Mouse (Mus musculus): ENCODE data around the gene Slc35a5. TPM values are rescaled to one million over a fixed set of nuclear protein-coding genes. Genes with fewer than 3 reads are reported as not detected.

Gene Slc35a5
- polyA plus RNA-seq, 1 experiment from 2014 or later: 38.3 TPM

DNA sequence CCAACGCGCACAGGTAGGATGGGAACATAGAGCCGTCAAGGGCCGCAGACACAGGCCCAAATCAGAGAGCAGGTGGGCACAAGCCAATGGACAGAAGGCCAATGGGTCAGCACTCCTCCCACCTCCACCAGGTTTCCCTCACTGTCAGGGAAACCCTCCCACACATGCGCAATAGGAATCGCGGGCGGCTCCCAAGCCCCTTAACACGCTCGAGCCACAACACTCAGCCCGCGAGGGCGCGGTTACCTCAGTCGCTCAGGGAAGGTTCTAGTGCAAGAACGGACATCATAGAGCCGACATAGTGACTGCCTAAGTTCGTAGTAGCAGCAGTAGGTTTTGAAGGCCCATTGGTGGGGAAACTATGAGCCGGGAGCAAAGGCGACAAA lies 377 bp downstream of the Slc35a5 start:
- H3K36me3 ChIP-seq (ENCODE audit: control insufficient read depth, insufficient read depth, low read length): no peaks in the 10 kb centered on the region; the same call in 1 of the 2 replicates
- peak overlapping the region; percentile 78 for H3K4me3 ChIP-seq (ENCODE audit: low read length)
- H3K9ac ChIP-seq (ENCODE audit: low read depth, low read length): peak overlapping the region; percentile 66
- H3K27ac ChIP-seq (ENCODE audit: low read depth, low read length): peak overlapping the region; percentile 92
- ATAC-seq: peak; percentile 82
- no peaks in the 10 kb centered on the region for H3K9me3 ChIP-seq (ENCODE audit: control insufficient read depth, low read length)
- H3K4me1 ChIP-seq (ENCODE audit: control insufficient read depth, insufficient read depth, low read depth, low read length): peaks cover 18% of the 10 kb centered on the region
- under 1% methylated on average over 20 of the region's 20 CpGs for WGBS
- H3K27me3 ChIP-seq (replicated peaks; ENCODE audit: control insufficient read depth, insufficient read depth, low read length): no peaks in the 10 kb centered on the region
- peak overlapping the region; percentile 83 for H3K4me2 ChIP-seq (ENCODE audit: low read length)

DNA sequence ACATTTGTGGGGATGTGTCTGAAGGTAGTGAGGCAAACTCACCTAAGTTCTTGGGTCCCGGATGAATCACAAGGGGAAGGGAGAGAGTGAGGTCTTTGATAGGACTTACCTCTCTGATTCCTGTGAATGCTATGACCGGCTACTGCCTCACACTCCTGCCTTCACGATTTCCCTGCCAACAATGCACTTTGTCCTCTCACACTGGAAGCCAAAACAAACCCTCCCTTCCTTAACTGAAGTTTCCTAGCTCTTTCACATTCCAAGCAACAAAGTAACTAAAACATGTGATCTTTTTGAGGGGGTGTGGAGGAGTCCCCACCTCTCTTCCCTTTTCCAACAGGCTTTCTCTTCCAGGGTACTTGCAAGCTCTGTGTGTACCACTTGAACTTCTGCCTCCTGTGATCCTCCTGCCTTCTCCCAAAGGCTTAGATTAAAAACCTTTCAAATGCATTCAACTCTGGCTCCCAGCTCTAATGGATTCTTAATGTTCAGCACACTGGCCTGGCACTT lies 3.7 kb downstream of the Slc35a5 start:
- Histone ChIP-seq H3K9ac (ENCODE audit: low read depth, low read length) (no peak overlapping the region), H3K27me3 (replicated peaks; ENCODE audit: control insufficient read depth, insufficient read depth, low read length) (no peaks in the 10 kb centered on the region), H3K4me3 (ENCODE audit: low read length) (no peak overlapping the region), H3K4me2 (ENCODE audit: low read length) (no peak overlapping the region), H3K4me1 (ENCODE audit: control insufficient read depth, insufficient read depth, low read depth, low read length) (peaks cover 12% of the 10 kb centered on the region), H3K9me3 (ENCODE audit: control insufficient read depth, low read length) (no peaks in the 10 kb centered on the region), H3K36me3 (ENCODE audit: control insufficient read depth, insufficient read depth, low read length) (peaks cover 8% of the 10 kb centered on the region), H3K27ac (ENCODE audit: low read depth, low read length) (no peak overlapping the region)
- ATAC-seq: no peak
- 93% methylated on average over 3 of the region's 3 CpGs for whole genome bisulfite sequencing

DNA sequence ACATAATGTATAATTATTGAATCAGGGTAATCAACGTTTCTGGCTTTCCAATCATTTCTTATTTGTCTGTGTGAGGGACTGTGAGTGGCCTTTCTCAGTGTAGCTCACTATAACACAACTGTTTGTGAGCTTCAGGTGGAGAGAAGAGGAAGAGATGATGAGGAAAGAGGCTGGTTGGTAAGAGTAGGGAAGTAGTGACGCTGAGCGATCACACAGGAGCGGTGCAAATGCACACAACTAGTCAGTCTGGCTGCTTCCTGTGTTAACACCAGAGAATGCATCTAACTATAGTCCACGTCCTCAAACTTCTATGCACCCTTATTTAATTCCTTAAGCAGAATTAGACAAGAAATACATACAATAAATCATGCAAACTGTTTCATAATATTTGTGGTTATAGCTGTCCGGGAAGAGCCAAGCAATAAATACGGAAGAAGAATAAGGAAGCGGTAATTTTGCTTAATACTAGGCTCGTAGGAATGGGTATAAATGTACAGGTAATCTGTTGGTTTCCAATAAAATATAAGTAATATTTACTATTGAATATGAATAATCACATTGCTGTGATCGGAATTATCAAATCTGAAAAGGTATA lies 9.9 kb downstream of the Slc35a5 start:
- peaks cover 42% of the 10 kb centered on the region for H3K36me3 ChIP-seq (ENCODE audit: control insufficient read depth, insufficient read depth, low read length)
- WGBS: 92% methylated on average over 10 of the region's 10 CpGs

GRCm38 (mm10) chr16:45145119-45145518 lies 13.4 kb downstream of the Slc35a5 start:
- peaks cover 60% of the 10 kb centered on the region for H3K36me3 ChIP-seq (ENCODE audit: control insufficient read depth, insufficient read depth, low read length)
- 96% methylated on average over 6 of the region's 6 CpGs for WGBS
- H3K27me3 ChIP-seq (replicated peaks; ENCODE audit: control insufficient read depth, insufficient read depth, low read length): no peaks in the 10 kb centered on the region
- H3K4me3 ChIP-seq (ENCODE audit: low read length): no peak overlapping the region
- H3K4me2 ChIP-seq (ENCODE audit: low read length): no peak overlapping the region
- H3K4me1 ChIP-seq (ENCODE audit: control insufficient read depth, insufficient read depth, low read depth, low read length): no peaks in the 10 kb centered on the region
- no peak overlapping the region for H3K27ac ChIP-seq (ENCODE audit: low read depth, low read length)
- no peak for ATAC-seq
- H3K9ac ChIP-seq (ENCODE audit: low read depth, low read length): no peak overlapping the region
- no peaks in the 10 kb centered on the region for H3K9me3 ChIP-seq (ENCODE audit: control insufficient read depth, low read length)

More for the DNA sequence above, 9.9 kb downstream of the Slc35a5 start:
- Histone ChIP-seq H3K9ac (ENCODE audit: low read depth, low read length) (no peak overlapping the region), H3K9me3 (ENCODE audit: control insufficient read depth, low read length) (no peaks in the 10 kb centered on the region), H3K4me2 (ENCODE audit: low read length) (no peak overlapping the region), H3K4me3 (ENCODE audit: low read length) (no peak overlapping the region), H3K27ac (ENCODE audit: low read depth, low read length) (no peak overlapping the region), H3K4me1 (ENCODE audit: control insufficient read depth, insufficient read depth, low read depth, low read length) (no peaks in the 10 kb centered on the region), H3K27me3 (replicated peaks; ENCODE audit: control insufficient read depth, insufficient read depth, low read length) (no peaks in the 10 kb centered on the region)
- no peak for ATAC-seq

- ATAC-seq: no peak
- 93% methylated on average over 5 of the region's 5 CpGs for WGBS
- Histone ChIP-seq H3K9ac (ENCODE audit: low read depth, low read length) (no peak overlapping the region), H3K27ac (ENCODE audit: low read depth, low read length) (no peak overlapping the region), H3K36me3 (ENCODE audit: control insufficient read depth, insufficient read depth, low read length) (peaks cover 64% of the 10 kb centered on the region), H3K4me2 (ENCODE audit: low read length) (no peak overlapping the region), H3K4me1 (ENCODE audit: control insufficient read depth, insufficient read depth, low read depth, low read length) (no peaks in the 10 kb centered on the region), H3K27me3 (replicated peaks; ENCODE audit: control insufficient read depth, insufficient read depth, low read length) (no peaks in the 10 kb centered on the region), H3K9me3 (ENCODE audit: control insufficient read depth, low read length) (0 out of 2 replicates have a peak, but pooled peaks cover 3% of the 10 kb centered on the region), H3K4me3 (ENCODE audit: low read length) (no peak overlapping the region)
These were observed 15.9 kb downstream of the Slc35a5 start for GRCm38 (mm10) chr16:45142565-45142964.

- Histone ChIP-seq H3K27me3 (replicated peaks; ENCODE audit: control insufficient read depth, insufficient read depth, low read length) (no peaks in the 10 kb centered on the region), H3K4me3 (ENCODE audit: low read length) (no peak overlapping the region), H3K36me3 (ENCODE audit: control insufficient read depth, insufficient read depth, low read length) (peaks cover 64% of the 10 kb centered on the region), H3K4me2 (ENCODE audit: low read length) (no peak overlapping the region), H3K27ac (ENCODE audit: low read depth, low read length) (no peak overlapping the region), H3K9ac (ENCODE audit: low read depth, low read length) (no peak overlapping the region), H3K4me1 (ENCODE audit: control insufficient read depth, insufficient read depth, low read depth, low read length) (no peaks in the 10 kb centered on the region), H3K9me3 (ENCODE audit: control insufficient read depth, low read length) (0 out of 2 replicates have a peak, but pooled peaks cover 3% of the 10 kb centered on the region)
- 97% methylated on average over 5 of the region's 5 CpGs for WGBS
- no peak for ATAC-seq
These were observed 16.8 kb downstream of the Slc35a5 start for GRCm38 (mm10) chr16:45141711-45142110.

GRCm38 (mm10) chr16:45127936-45128710 lies 30.4 kb downstream of the Slc35a5 start:
- Histone ChIP-seq H3K4me1 (ENCODE audit: control insufficient read depth, insufficient read depth, low read depth, low read length) (no peaks in the 10 kb centered on the region), H3K9ac (ENCODE audit: low read depth, low read length) (no peak overlapping the region), H3K27ac (ENCODE audit: low read depth, low read length) (no peak overlapping the region), H3K4me2 (ENCODE audit: low read length) (no peak overlapping the region), H3K27me3 (replicated peaks; ENCODE audit: control insufficient read depth, insufficient read depth, low read length) (no peaks in the 10 kb centered on the region), H3K9me3 (ENCODE audit: control insufficient read depth, low read length) (no peaks in the 10 kb centered on the region), H3K36me3 (ENCODE audit: control insufficient read depth, insufficient read depth, low read length) (no peaks in the 10 kb centered on the region), H3K4me3 (ENCODE audit: low read length) (no peak overlapping the region)
- no peak for ATAC-seq
- 78% methylated on average over 2 of the region's 2 CpGs for WGBS

DNA sequence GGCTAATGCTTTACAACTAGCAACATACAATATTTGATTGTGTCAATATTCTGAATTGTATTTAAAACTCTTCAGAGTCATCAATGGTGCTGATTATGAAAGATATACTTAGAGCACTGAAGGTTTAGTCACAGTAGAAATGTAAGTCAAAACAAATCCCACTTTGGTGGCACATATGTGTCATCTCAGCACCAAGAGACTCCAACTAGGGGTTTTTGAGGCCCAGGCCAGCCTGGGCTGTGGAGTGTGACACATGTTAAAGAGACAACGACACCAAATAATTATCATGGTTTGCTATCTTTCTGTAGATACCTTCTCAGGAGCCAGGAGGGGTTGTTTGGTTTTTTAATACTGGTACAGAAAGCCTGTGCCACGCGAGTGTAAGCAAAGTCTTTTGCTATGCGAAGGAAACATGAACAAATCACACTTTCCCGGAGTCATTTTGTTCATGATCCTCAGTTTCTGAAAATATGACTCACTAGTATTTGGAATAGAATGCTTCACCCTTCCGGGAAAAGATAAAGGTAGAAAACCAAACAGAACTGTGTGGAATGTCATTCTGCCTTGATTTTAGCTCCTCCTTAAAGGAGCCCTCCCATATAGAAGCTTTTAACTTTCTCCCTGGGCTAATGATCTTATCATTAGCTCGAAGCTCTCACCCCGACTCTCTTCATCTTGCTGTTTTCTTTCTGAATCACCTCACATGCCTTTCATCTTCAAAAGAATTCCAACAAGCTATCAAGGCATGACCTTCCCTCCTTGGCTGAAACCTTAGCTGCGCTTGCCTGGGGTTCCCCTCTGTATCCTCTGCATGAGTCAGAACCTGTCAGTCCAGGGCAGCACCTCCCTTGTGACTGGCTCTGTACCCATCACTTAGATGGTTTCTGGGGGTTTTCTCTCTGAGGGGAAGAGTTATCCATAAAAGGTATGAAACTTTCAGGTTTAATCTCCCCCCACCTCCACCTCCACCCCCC lies 34.0 kb downstream of the Slc35a5 start:
- Histone ChIP-seq H3K9ac (ENCODE audit: low read depth, low read length) (no peak overlapping the region), H3K9me3 (ENCODE audit: control insufficient read depth, low read length) (no peaks in the 10 kb centered on the region), H3K4me1 (ENCODE audit: control insufficient read depth, insufficient read depth, low read depth, low read length) (no peaks in the 10 kb centered on the region), H3K27ac (ENCODE audit: low read depth, low read length) (no peak overlapping the region), H3K27me3 (replicated peaks; ENCODE audit: control insufficient read depth, insufficient read depth, low read length) (no peaks in the 10 kb centered on the region), H3K4me3 (ENCODE audit: low read length) (no peak overlapping the region), H3K4me2 (ENCODE audit: low read length) (no peak overlapping the region), H3K36me3 (ENCODE audit: control insufficient read depth, insufficient read depth, low read length) (no peaks in the 10 kb centered on the region)
- WGBS: 79% methylated on average over 9 of the region's 9 CpGs
- ATAC-seq: no peak
